Mouse (Mus musculus) neural tube, embryonic 15.5 days (tissue): Measurements from ENCODE around the gene Tomm5. TPM values are rescaled to one million over a fixed set of nuclear protein-coding genes. Genes with fewer than 3 reads are reported as not detected.
"Not testable (repeated sequence)": the region's sequence is repeated elsewhere in the genome, so short reads cannot be mapped to it uniquely, and the experiment has no call there.

Experiments used
- ATAC-seq: fragments of 200-750 bp; cut with Nextera tagmentation; 2 replicates; pipeline ENCODE4 v1.8.0; 2017; ENCODE audit warnings: mild to moderate bottlenecking, moderate TSS enrichment, moderate library complexity; ENCODE audit not compliant: low FRiP score
- H3K27ac ChIP-seq: fragments of 300-500 bp; sonication (generic); replicated peaks from 2 replicates; pipeline ENCODE4 v1.5.1; 2015; ENCODE audit warnings: mild to moderate bottlenecking, inconsistent platforms
- H3K27me3 ChIP-seq: fragments of 300-500 bp; sonication (generic); replicated peaks from 2 replicates; pipeline ENCODE4 v1.6.1; 2015; ENCODE audit warnings: inconsistent platforms
- H3K36me3 ChIP-seq: fragments of 300-500 bp; sonication (generic); 2 replicates; pipeline ENCODE4 v1.6.1; 2015; ENCODE audit warnings: inconsistent platforms
- H3K4me1 ChIP-seq: fragments of 300-500 bp; sonication (generic); 2 replicates; pipeline ENCODE4 v1.6.1; 2015; ENCODE audit warnings: inconsistent platforms
- H3K4me2 ChIP-seq: fragments of 300-500 bp; sonication (generic); 2 replicates; pipeline ENCODE4 v1.6.1; 2015; ENCODE audit warnings: inconsistent platforms, mild to moderate bottlenecking, moderate library complexity
- H3K4me3 ChIP-seq: fragments of 300-500 bp; sonication (generic); replicated peaks from 2 replicates; pipeline ENCODE4 v1.5.1; 2015; ENCODE audit warnings: mild to moderate bottlenecking, inconsistent platforms
- H3K9ac ChIP-seq: fragments of 300-500 bp; sonication (generic); replicated peaks from 2 replicates; pipeline ENCODE4 v1.6.1; 2015; ENCODE audit warnings: mild to moderate bottlenecking, inconsistent platforms
- H3K9me3 ChIP-seq: fragments of 300-500 bp; sonication (generic); replicated peaks from 2 replicates; pipeline ENCODE4 v1.6.1; 2016; ENCODE audit warnings: inconsistent platforms
- WGBS: fragments of 180-500 bp; shearing (Covaris S2); methylation state at CpG from one replicate; pipeline ENCODE4 v1.1.7; 2015; ENCODE audit warnings: mixed read lengths; 5-methylcytosine and 5-hydroxymethylcytosine counted together
- polyA plus RNA-seq: library from polyadenylated mRNA; unstranded; fragments of >200 nt; fragmentation: Nextera tagmentation; extraction: Ambion mirVana; gene quantifications from 2 replicates; pipeline ENCODE4 v1.2.1, GENCODE M21; 2015

Tomm5 gene
- polyA plus RNA-seq, 1 experiment from 2014 or later: 173 TPM

- ATAC-seq, H3K27me3 ChIP-seq, H3K9ac ChIP-seq, H3K4me3 ChIP-seq, H3K9me3 ChIP-seq, H3K27ac ChIP-seq, H3K4me1 ChIP-seq, H3K4me2 ChIP-seq: not testable (repeated sequence)
- 93% methylated on average over 1 of the region's 1 CpGs for WGBS
- H3K36me3 ChIP-seq: peaks cover 36% of the 10 kb centered on the region
Measured at GRCm38 (mm10) chr4:45063836-45064235, 44.1 kb downstream of the Tomm5 start.

DNA sequence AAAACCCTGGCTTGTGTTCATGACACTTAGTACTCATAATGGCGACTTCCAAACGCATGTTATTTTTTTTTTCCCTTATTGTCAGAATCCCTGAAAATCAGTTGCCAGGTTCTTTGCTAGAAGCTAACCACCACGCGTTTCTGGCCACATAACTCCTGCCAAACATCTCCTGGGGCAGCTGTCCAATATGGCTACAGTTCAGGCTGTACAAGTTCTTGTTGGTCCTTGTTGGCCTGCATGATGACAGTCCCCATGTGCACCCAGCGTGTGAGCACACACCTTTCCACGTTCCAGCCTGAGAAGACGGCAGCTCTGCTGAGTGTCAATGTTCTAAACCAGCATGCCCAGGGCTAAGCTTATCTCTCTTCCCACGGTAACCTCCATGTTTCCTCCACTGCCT, 52.5 kb downstream of the Tomm5 start:
- no peaks in the 10 kb centered on the region for H3K9me3 ChIP-seq
- no peaks in the 10 kb centered on the region for H3K27me3 ChIP-seq
- H3K9ac ChIP-seq: no peak overlapping the region
- H3K4me1 ChIP-seq: no peaks in the 10 kb centered on the region
- no peak overlapping the region for H3K4me2 ChIP-seq
- no peak for ATAC-seq
- WGBS: 91% methylated on average over 8 of the region's 8 CpGs
- H3K36me3 ChIP-seq: peaks cover 48% of the 10 kb centered on the region
- no peak overlapping the region for H3K4me3 ChIP-seq
- H3K27ac ChIP-seq: no peak overlapping the region

Other genes with a start within 250 kb of the Tomm5 start
- 33.9 and 41.7 TPM in 2 replicates for gene Grhpr, start 126.7 kb downstream of the Tomm5 start, polyA plus RNA-seq
- gene Zbtb5, start 95.7 kb downstream of the Tomm5 start, polyA plus RNA-seq: 33.3 and 34.2 TPM in 2 replicates
- 35.7 and 38.9 TPM in 2 replicates for gene Polr1e, start 89.5 kb downstream of the Tomm5 start, polyA plus RNA-seq
- gene Fbxo10, start 23.5 kb downstream of the Tomm5 start, polyA plus RNA-seq: 17.3 and 19.2 TPM in 2 replicates
- gene Frmpd1, start 76.8 kb upstream of the Tomm5 start, polyA plus RNA-seq: 2.9 and 3.1 TPM in 2 replicates
- gene Trmt10b, start 189.0 kb upstream of the Tomm5 start, polyA plus RNA-seq: 22.8 and 23.5 TPM in 2 replicates
- 8.0 and 8.6 TPM in 2 replicates for gene Dcaf10, start 234.0 kb upstream of the Tomm5 start, polyA plus RNA-seq
- gene Exosc3, start 234.6 kb upstream of the Tomm5 start, polyA plus RNA-seq: 30.6 and 48.7 TPM in 2 replicates